Mouse (Mus musculus) liver, embryonic 12.5 days (tissue): Measurements from ENCODE around the gene Tmed9. TPM values are rescaled to one million over a fixed set of nuclear protein-coding genes. Genes with fewer than 3 reads are reported as not detected.

ENCODE experiments used
- ATAC-seq: fragments of 200-750 bp; cut with Nextera tagmentation; 2 replicates; pipeline ENCODE4 v1.8.0; 2017; ENCODE audit warnings: moderate number of reproducible peaks, mild to moderate bottlenecking, moderate library complexity
- H3K27ac ChIP-seq: fragments of 300-500 bp; sonication (generic); 2 replicates; pipeline ENCODE4 v1.5.1; 2016; ENCODE audit warnings: mild to moderate bottlenecking
- H3K27me3 ChIP-seq: fragments of 300-500 bp; sonication (generic); replicated peaks from 2 replicates; pipeline ENCODE4 v1.6.1; 2016; ENCODE audit warnings: mild to moderate bottlenecking, moderate library complexity
- H3K36me3 ChIP-seq: fragments of 300-500 bp; sonication (generic); 2 replicates; pipeline ENCODE4 v1.6.1; 2016; ENCODE audit warnings: mild to moderate bottlenecking, moderate library complexity
- H3K4me1 ChIP-seq: fragments of 300-500 bp; sonication (generic); 2 replicates; pipeline ENCODE4 v1.6.1; 2016
- H3K4me2 ChIP-seq: fragments of 300-500 bp; sonication (generic); 2 replicates; pipeline ENCODE4 v1.6.1; 2016; ENCODE audit warnings: mild to moderate bottlenecking, moderate library complexity
- H3K4me3 ChIP-seq: fragments of 300-500 bp; sonication (generic); 2 replicates; pipeline ENCODE4 v1.5.1; 2016; ENCODE audit warnings: mild to moderate bottlenecking, moderate library complexity
- H3K9ac ChIP-seq: fragments of 300-500 bp; sonication (generic); 2 replicates; pipeline ENCODE4 v1.6.1; 2016; ENCODE audit warnings: mild to moderate bottlenecking, moderate library complexity
- H3K9me3 ChIP-seq: fragments of 300-500 bp; sonication (generic); replicated peaks from 2 replicates; pipeline ENCODE4 v1.6.1; 2016; ENCODE audit warnings: mild to moderate bottlenecking, moderate library complexity
- WGBS: fragments of 180-500 bp; shearing (Covaris S2); methylation state at CpG from one replicate; pipeline ENCODE4 v1.1.7; 2016; ENCODE audit not compliant: insufficient replicate concordance; 5-methylcytosine and 5-hydroxymethylcytosine counted together
- polyA plus RNA-seq: library from polyadenylated mRNA; unstranded; fragments of >200 nt; fragmentation: Nextera tagmentation; extraction: Ambion mirVana; gene quantifications from 2 replicates; pipeline ENCODE4 v1.2.1, GENCODE M21; 2016

Gene Tmed9
- polyA plus RNA-seq, 1 experiment from 2014 or later = 73.8 TPM

DNA sequence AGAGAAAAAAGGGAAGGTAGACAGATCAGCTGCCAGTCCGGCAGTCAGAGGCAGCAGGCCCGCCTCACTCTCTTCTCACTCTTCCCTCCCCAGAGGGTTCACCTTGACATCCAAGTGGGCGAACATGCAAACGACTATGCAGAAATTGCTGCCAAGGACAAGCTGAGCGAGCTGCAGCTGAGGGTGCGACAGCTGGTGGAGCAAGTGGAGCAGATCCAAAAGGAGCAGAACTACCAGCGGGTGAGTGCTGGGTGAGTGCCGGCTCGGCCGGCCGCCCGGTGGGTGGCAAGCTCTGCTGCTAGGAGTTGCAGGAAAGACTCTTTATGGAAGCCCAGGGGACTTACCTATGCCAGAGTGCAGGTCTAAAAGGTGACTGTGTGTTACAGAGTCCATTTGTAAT is 21.8 kb downstream of the Tmed9 start:
- Histone ChIP-seq H3K4me1 (peaks cover 39% of the 10 kb centered on the region), H3K4me2 (no peak overlapping the region), H3K27me3 (no peaks in the 10 kb centered on the region), H3K36me3 (peaks cover 47% of the 10 kb centered on the region), H3K27ac (no peak overlapping the region), H3K4me3 (no peak overlapping the region), H3K9ac (no peak overlapping the region), H3K9me3 (no peaks in the 10 kb centered on the region)
- 90% methylated on average over 12 of the region's 12 CpGs for WGBS
- no peak for ATAC-seq

DNA sequence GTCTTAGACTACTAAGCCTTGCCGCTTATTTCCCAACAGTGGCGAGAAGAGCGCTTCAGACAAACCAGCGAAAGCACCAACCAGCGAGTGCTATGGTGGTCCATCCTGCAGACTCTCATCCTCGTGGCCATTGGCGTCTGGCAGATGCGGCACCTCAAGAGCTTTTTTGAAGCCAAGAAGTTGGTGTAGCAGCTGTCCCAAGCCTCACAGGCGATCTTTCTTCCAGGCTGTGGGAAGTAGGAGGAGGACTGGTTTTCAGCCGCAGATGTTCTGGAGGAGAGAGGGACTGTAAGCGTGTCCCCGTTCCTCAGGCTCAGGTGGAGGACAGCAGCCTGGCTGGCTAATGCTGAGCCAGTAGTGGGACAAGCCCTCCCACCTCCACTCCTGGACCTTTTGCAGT is 23.3 kb downstream of the Tmed9 start:
- WGBS = 93% methylated on average over 12 of the region's 12 CpGs
- no peak overlapping the region for H3K4me2 ChIP-seq

GRCm38 (mm10) chr13:55599566-55600540 is 26.3 kb downstream of the Tmed9 start, which contains the start of gene B4galt7:
Gene B4galt7, plus strand, starts transcription at chr13:55599896.
- WGBS = 8% methylated on average over 51 of the region's 51 CpGs
- Histone ChIP-seq H3K27ac (peak within 1 kb of the TSS; percentile 64), H3K27me3 (no peaks in the 10 kb centered on the region), H3K36me3 (peaks cover 48% of the 10 kb centered on the region), H3K9me3 (no peaks in the 10 kb centered on the region), H3K4me1 (peaks cover 23% of the 10 kb centered on the region), H3K4me3 (peak within 1 kb of the TSS; percentile 82), H3K9ac (peak within 1 kb of the TSS; percentile 80), H3K4me2 (peak within 1 kb of the TSS; percentile 93)
- ATAC-seq = peak; percentile 85

More for the DNA sequence above, 23.3 kb downstream of the Tmed9 start:
- Histone ChIP-seq H3K4me3 (no peak overlapping the region), H3K9me3 (no peaks in the 10 kb centered on the region), H3K36me3 (peaks cover 47% of the 10 kb centered on the region), H3K27me3 (no peaks in the 10 kb centered on the region), H3K9ac (no peak overlapping the region), H3K27ac (no peak overlapping the region), H3K4me1 (peaks cover 46% of the 10 kb centered on the region)
- no peak for ATAC-seq

DNA sequence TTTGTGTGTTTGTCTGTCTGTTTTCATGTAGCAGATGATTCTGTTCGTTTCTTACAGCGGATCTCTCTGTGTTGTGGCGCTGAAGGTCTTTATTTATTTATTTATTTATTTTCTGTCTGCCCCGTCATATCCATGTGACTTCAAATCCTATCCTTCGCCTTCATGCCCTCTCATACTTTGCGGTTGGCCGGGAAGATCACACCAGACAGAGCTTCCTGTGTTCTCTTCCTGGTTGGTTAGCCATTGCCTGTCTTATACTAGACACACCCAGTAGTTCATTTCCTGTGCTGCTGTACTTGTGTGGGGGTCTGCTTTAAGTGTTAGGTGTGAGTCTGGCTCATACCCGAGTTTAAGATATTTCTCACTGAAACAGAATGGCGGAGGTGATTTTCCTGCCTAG is 27.1 kb downstream of the Tmed9 start:
- Histone ChIP-seq H3K4me3 (peak overlapping the region; percentile 82), H3K9ac (peak overlapping the region; percentile 80), H3K36me3 (peaks cover 44% of the 10 kb centered on the region), H3K27ac (no peak overlapping the region), H3K27me3 (no peaks in the 10 kb centered on the region), H3K4me2 (peak overlapping the region; percentile 93), H3K4me1 (peaks cover 23% of the 10 kb centered on the region), H3K9me3 (no peaks in the 10 kb centered on the region)
- no peak; the same call in 1 of the 2 replicates for ATAC-seq
- WGBS = 4% methylated on average over 9 of the region's 9 CpGs

DNA sequence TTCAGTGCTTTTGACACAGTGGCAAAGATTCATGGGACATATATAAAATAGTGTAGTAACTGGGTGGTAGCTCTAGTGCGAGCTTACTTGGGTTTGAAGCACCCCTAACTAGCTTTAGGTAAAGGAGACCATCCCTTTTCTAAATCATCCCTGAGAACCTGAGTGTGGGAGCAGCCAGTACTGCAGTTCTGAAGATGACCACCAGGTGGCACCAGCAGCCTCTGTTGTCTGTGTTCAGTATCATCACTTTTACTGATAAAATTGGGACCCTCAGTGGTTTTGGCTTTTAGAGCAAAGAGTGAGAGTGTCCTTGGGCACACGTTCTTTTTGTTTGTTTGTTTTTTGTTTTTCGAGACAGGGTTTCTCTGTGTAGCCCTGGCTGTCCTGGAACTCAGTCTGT is 28.1 kb downstream of the Tmed9 start:
- 3% methylated on average over 3 of the region's 3 CpGs for WGBS
- ATAC-seq = no peak
- H3K4me3 ChIP-seq = no peak overlapping the region

DNA sequence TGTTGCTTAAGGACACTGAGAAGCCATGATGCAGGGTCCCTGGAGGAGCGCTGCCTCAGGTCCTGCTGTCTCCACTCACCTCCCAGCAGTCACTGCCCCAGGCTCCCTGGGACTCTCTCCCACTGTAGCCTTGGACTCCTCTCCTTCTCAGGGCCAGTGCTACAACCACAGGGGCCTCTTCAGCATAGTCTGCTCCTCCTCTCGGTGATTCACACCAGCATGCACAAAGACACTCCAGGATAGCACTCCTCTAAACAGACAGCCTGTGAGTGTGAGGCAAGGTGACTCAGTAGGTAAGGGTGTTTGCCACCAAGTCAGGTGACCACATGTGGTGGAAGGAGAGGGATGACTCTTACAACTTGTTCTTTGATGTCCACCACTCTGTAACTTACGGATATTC is 31.1 kb downstream of the Tmed9 start:
- H3K4me2 ChIP-seq = no peak overlapping the region
- WGBS = 83% methylated on average over 3 of the region's 3 CpGs
- no peaks in the 10 kb centered on the region for H3K27me3 ChIP-seq
- peaks cover 50% of the 10 kb centered on the region for H3K36me3 ChIP-seq
- peaks cover 13% of the 10 kb centered on the region for H3K4me1 ChIP-seq
- no peak overlapping the region for H3K4me3 ChIP-seq
- no peak overlapping the region for H3K27ac ChIP-seq
- no peak for ATAC-seq
- no peaks in the 10 kb centered on the region for H3K9me3 ChIP-seq
- H3K9ac ChIP-seq = no peak overlapping the region

More for the DNA sequence above, 28.1 kb downstream of the Tmed9 start:
- Histone ChIP-seq H3K36me3 (peaks cover 40% of the 10 kb centered on the region), H3K27me3 (no peaks in the 10 kb centered on the region), H3K4me1 (peaks cover 23% of the 10 kb centered on the region), H3K9me3 (no peaks in the 10 kb centered on the region), H3K9ac (no peak overlapping the region), H3K4me2 (no peak overlapping the region), H3K27ac (no peak overlapping the region)

DNA sequence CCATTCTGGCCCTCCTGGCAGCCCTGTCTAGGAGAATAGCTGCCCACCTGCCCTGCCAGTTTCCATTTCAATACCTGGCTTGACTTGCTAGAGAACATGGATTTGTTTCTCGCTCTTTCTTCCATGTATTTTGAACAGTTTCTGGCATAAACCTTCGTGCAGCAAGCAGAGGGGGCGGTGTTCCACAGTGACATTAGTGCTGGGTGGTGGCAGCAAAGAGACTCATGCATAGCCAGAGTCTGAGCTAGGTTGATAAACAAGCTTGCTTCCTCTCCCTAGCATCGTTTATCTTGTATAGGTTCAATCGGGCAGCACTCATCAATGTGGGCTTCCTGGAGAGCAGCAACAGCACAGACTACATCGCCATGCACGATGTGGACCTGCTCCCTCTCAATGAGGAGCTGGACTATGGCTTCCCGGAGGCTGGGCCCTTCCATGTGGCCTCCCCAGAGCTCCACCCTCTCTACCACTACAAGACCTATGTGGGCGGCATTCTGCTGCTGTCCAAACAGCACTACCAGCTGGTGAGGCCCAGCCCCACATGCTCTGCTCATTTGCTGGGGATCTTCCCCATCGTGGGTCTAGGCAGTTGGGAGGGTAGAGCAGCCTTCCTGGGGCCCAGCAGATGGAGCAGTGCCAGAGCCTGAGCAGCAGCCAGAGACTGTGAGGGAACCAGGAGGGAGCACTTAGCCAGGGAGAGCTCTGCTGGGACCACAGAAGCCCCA is 33.5 kb downstream of the Tmed9 start:
- Histone ChIP-seq H3K27me3 (no peaks in the 10 kb centered on the region), H3K27ac (no peak overlapping the region), H3K36me3 (peaks cover 64% of the 10 kb centered on the region), H3K4me2 (no peak overlapping the region), H3K4me3 (no peak overlapping the region), H3K9ac (no peak overlapping the region), H3K4me1 (no peaks in the 10 kb centered on the region), H3K9me3 (no peaks in the 10 kb centered on the region)
- 65% methylated on average over 10 of the region's 10 CpGs for WGBS
- ATAC-seq = no peak

DNA sequence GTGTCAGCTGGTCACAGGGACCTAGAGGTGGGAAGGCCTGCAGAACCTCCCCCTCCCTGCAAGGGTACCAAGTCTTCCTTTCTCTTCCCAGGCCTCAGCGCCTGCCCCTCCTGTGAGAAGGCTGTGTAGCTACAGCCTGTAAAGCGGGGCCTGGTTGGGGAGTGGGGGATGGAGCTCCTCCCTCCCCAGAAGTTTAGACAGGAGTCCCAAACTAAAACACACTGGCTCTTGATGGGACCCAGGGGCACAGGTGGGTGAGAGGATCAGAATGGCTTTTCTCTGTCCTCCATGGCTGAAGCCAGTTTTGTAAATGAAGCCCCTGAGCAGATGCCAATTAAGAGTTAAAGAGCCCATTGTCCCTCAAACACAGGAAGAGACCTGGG is 34.1 kb downstream of the Tmed9 start:
- 78% methylated on average over 2 of the region's 2 CpGs for WGBS
- Histone ChIP-seq H3K9ac (no peak overlapping the region), H3K9me3 (no peaks in the 10 kb centered on the region), H3K27ac (no peak overlapping the region), H3K27me3 (no peaks in the 10 kb centered on the region), H3K36me3 (peaks cover 64% of the 10 kb centered on the region), H3K4me3 (no peak overlapping the region), H3K4me2 (no peak overlapping the region), H3K4me1 (no peaks in the 10 kb centered on the region)
- ATAC-seq = no peak

GRCm38 (mm10) chr13:55611996-55612395 is 38.5 kb downstream of the Tmed9 start:
- no peak for ATAC-seq
- no peaks in the 10 kb centered on the region for H3K9me3 ChIP-seq
- H3K4me2 ChIP-seq = no peak overlapping the region
- peaks cover 40% of the 10 kb centered on the region for H3K36me3 ChIP-seq
- no peaks in the 10 kb centered on the region for H3K4me1 ChIP-seq
- H3K27me3 ChIP-seq = no peaks in the 10 kb centered on the region
- WGBS = 72% methylated on average over 7 of the region's 7 CpGs
- no peak overlapping the region for H3K27ac ChIP-seq
- no peak overlapping the region for H3K4me3 ChIP-seq
- no peak overlapping the region for H3K9ac ChIP-seq

DNA sequence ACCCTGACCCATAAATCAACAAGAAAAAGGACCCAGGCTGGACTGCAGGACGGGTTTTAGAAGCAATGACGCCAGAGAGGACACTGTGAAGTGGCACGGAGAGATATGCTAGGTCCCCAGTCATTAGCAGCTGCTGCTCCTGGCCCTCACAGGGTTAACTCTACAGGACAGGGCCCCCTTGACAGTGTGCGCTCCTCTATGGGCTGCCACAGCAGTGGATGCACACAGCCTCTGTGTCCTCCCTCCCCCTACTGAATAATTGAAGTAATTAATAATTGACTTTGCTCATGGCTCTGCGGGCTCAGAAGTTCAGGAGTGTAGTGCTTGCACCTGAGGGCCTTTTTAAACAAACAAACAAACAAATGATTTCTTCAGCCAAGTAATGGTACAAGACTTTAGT is 39.9 kb downstream of the Tmed9 start:
- Histone ChIP-seq H3K4me1 (no peaks in the 10 kb centered on the region), H3K36me3 (peaks cover 26% of the 10 kb centered on the region), H3K4me3 (no peak overlapping the region), H3K27ac (no peak overlapping the region), H3K4me2 (no peak overlapping the region), H3K9me3 (no peaks in the 10 kb centered on the region), H3K9ac (no peak overlapping the region), H3K27me3 (no peaks in the 10 kb centered on the region)
- no peak for ATAC-seq
- 57% methylated on average over 5 of the region's 5 CpGs for whole genome bisulfite sequencing

DNA sequence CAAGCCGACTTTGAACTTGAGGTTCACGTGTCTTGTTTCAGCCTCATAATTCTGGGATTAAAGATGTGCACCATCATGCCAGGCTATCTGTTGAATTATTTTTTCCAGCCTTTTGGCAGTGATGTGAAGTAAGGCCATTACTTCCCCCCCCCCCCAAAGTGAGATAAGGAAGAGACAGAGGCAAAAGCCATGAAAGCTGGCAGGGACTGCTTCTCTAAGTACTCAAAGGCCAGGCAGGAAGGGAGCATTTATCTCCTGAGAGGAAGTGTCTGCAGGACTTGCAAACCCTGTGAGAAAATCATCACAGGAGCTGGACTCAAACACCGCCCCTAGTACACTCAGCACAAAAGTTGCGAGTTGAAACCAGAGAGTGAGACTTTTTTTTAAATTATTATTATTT is 45.8 kb downstream of the Tmed9 start:
- Histone ChIP-seq H3K27ac (no peak overlapping the region), H3K9ac (no peak overlapping the region), H3K4me2 (no peak overlapping the region), H3K27me3 (no peaks in the 10 kb centered on the region), H3K36me3 (no peaks in the 10 kb centered on the region), H3K9me3 (no peaks in the 10 kb centered on the region), H3K4me3 (no peak overlapping the region), H3K4me1 (peaks cover 24% of the 10 kb centered on the region)
- no peak for ATAC-seq
- WGBS = 57% methylated on average over 4 of the region's 4 CpGs

GRCm38 (mm10) chr13:55620275-55620674 is 46.7 kb downstream of the Tmed9 start:
- no peak for ATAC-seq
- Histone ChIP-seq H3K27me3 (no peaks in the 10 kb centered on the region), H3K9ac (no peak overlapping the region), H3K4me3 (no peak overlapping the region), H3K9me3 (no peaks in the 10 kb centered on the region), H3K36me3 (peaks cover 9% of the 10 kb centered on the region), H3K4me2 (no peak overlapping the region), H3K4me1 (peaks cover 32% of the 10 kb centered on the region), H3K27ac (no peak overlapping the region)
- WGBS = 70% methylated on average over 2 of the region's 2 CpGs
